Mouse (Mus musculus) C2C12 (cell line): ENCODE measurements at regions not wholly inside any gene's neighbourhood (a gene's known extent, or its start where the extent isn't known, plus 50 kb on each side); places are given as distances from the start of the nearest gene placed in this dataset.

ENCODE experiments used
- H3K27me3 ChIP-seq: one replicate; pipeline ENCODE4 v1.6.1; 2011; ENCODE audit not compliant: control insufficient read depth, insufficient read depth, insufficient read length
- H3K36me3 ChIP-seq: one replicate; pipeline ENCODE4 v1.6.1; 2011; ENCODE audit not compliant: control insufficient read depth, insufficient read depth
- H3K4me3 ChIP-seq: one replicate; pipeline ENCODE4 v1.5.1; 2011; ENCODE audit warnings: mild to moderate bottlenecking, control low read depth; ENCODE audit not compliant: poor library complexity, insufficient read depth, severe bottlenecking
- H3K79me2 ChIP-seq: one replicate; pipeline ENCODE4 v1.6.1; 2011; ENCODE audit not compliant: control insufficient read depth, insufficient read depth
- H3K79me3 ChIP-seq: one replicate; pipeline ENCODE4 v1.6.1; 2011; ENCODE audit warnings: low read depth, control low read depth
- H3ac ChIP-seq: one replicate; pipeline ENCODE3; 2011; ENCODE audit warnings: low read depth; ENCODE audit not compliant: control insufficient read depth, insufficient read length
- CEBPB ChIP-seq: IDR thresholded peaks from one replicate; pipeline ENCODE4 v1.6.1; 2011; ENCODE audit warnings: low read depth, mild to moderate bottlenecking, control low read depth, moderate library complexity
- CTCF ChIP-seq: IDR thresholded peaks from one replicate; pipeline ENCODE4 v1.5.1; 2011; ENCODE audit not compliant: control insufficient read depth, insufficient read depth, insufficient read length
- FOSL1 ChIP-seq: IDR thresholded peaks from one replicate; pipeline ENCODE4 v1.8.0; 2011; ENCODE audit warnings: mild to moderate bottlenecking, low read length; ENCODE audit not compliant: poor library complexity, insufficient read depth, severe bottlenecking
- MAX ChIP-seq: IDR thresholded peaks from one replicate; pipeline ENCODE4 v1.6.1; 2011; ENCODE audit warnings: mild to moderate bottlenecking, control low read depth
- MYOD1 ChIP-seq: IDR thresholded peaks from one replicate; pipeline ENCODE4 v1.6.1; 2011; ENCODE audit warnings: low read depth; ENCODE audit not compliant: control insufficient read depth, insufficient read length
- MYOG ChIP-seq: IDR thresholded peaks from one replicate; pipeline ENCODE4 v1.6.1; 2011; ENCODE audit not compliant: control insufficient read depth, insufficient read length; ENCODE audit errors: extremely low read depth
- USF1 ChIP-seq: IDR thresholded peaks from one replicate; pipeline ENCODE4 v1.6.1; 2011; ENCODE audit warnings: low read depth, mild to moderate bottlenecking, control low read depth, moderate library complexity

DNA sequence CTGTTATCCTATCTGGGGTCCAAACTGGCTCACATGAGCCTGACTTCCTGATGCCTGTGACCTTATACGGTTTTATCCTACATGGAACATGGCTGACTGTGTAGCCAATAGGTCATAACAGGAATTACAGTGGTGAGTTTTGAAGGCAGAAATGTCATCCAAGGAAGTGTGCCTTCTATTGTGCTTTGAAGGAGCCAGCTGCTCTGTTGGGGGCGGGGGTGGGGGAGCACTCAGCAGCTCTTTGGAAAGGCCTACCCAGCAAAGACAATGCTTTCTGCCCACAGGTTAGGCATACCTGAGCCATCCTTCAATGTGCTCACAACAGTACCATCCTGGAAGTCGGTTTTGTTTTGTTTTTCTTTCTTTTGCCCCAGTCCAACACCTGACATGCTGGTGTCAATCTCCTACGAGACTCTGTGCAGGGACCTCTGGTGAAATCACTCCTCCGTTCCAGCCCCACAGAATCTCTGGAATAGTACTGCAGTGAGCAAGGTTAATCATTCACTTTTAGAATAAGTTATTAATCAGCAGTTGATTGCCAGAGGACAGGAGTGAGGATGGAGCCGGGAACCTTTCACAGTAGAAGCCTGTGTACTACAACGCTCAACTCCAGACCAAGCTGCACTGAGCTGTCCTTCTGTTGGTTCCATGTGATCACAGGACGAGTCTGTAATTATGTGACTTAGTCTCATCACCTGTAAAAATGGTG lies 206.3 kb upstream of the Adgrl2 start:
- H3ac ChIP-seq, result no peak overlapping the region
- no peak overlapping the region for H3K4me3 ChIP-seq
- no peaks in the 10 kb centered on the region for H3K27me3 ChIP-seq
- TF ChIP-seq MYOD1 (no peak), CTCF (no peak), CEBPB (no peak), USF1 (no peak), MYOG (no peak), MAX (no peak), FOSL1 (no peak)
- H3K79me3 ChIP-seq, result no peaks in the 10 kb centered on the region
- no peaks in the 10 kb centered on the region for H3K79me2 ChIP-seq
- H3K36me3 ChIP-seq, result no peaks in the 10 kb centered on the region

DNA sequence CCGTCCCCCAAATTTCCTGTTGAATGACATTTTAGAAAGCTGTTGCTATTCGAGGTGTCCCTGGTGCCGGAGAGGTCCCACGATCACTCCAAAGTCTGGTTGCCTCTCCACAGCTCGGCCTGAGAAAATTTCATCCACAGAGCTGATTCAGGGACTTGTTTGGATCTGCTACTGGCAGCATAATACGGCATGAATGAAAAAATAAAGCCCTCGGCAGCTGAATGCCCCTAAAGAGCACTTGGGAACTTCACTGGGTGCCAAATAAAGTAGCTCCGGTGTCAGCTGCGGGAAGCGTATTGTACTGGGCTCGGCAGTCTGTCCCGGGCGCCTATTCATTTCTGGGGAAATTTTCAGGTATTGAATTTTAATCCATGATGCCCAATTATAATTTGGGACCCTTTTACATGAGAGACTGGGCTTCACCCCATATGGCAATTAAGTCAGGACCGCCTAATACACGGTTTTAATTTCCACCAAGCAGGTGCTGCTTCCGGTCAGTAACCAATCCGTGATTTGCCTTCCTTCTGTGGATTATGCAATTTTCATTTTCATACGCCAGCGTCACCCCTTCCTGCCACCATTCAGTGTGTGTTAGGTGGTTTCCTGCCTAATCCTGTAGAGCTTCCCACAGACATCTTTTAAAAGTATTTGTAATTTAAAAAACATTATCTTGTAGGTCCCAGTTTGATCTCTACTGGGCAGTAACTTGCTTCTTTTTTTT lies 200.7 kb upstream of the Adgrl2 start:
- no peak overlapping the region for H3K4me3 ChIP-seq
- no peaks in the 10 kb centered on the region for H3K36me3 ChIP-seq
- TF ChIP-seq CTCF (no peak), FOSL1 (no peak), MYOG (no peak), MYOD1 (no peak), CEBPB (no peak), USF1 (no peak), MAX (no peak)
- H3K27me3 ChIP-seq, result no peaks in the 10 kb centered on the region
- no peaks in the 10 kb centered on the region for H3K79me2 ChIP-seq
- no peaks in the 10 kb centered on the region for H3K79me3 ChIP-seq
- no peak overlapping the region for H3ac ChIP-seq

DNA sequence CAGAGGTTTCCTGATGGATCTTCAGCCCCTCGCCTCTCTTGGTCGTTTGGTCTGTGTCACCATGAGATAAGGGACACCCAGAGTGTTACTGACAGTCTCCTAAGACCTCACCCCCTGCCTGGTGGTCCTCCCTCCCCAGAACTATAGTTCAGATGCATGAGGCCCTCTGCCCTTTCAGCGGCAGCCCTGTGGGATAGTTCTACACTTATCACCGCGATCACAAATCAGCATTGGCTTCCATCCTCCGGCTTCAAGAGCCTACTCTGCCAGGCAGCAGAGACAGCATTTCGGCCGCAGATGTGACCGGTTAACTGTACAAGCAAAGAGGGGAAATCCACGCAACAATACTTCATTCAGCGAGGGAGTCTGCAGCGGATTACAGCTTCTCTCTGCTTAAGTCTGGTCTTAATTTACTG lies 193.8 kb upstream of the Adgrl2 start:
- no peaks in the 10 kb centered on the region for H3K79me3 ChIP-seq
- no peaks in the 10 kb centered on the region for H3K27me3 ChIP-seq
- TF ChIP-seq USF1 (no peak), MAX (no peak), CEBPB (no peak), MYOG (no peak), FOSL1 (no peak), MYOD1 (no peak), CTCF (no peak)
- H3K4me3 ChIP-seq, result no peak overlapping the region
- no peaks in the 10 kb centered on the region for H3K79me2 ChIP-seq
- no peak overlapping the region for H3ac ChIP-seq
- no peaks in the 10 kb centered on the region for H3K36me3 ChIP-seq

DNA sequence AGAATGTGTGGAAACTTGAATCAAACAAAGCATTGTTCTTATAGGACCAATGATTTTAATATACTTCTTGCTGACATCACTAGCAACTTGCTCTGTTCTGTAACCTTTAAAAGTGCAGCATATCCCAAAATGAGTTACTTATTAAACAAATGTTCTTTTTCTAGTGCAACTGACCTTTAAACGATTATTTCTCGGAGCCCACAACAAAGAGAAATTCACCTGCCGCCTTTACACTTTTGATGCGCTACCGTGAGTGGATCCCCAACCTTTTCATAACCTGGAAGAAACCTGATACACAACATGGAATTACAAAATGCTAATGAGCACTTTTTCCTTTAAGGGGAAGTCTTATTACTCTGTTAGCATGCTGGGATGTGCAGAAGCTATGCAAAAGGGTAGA lies 191.7 kb upstream of the Adgrl2 start:
- H3K27me3 ChIP-seq, result no peaks in the 10 kb centered on the region
- no peak for TF ChIP-seq CEBPB
- no peak for TF ChIP-seq CTCF
- TF ChIP-seq FOSL1, result no peak
- TF ChIP-seq MAX, result no peak
- TF ChIP-seq MYOD1, result no peak
- no peak for TF ChIP-seq USF1
- no peak for TF ChIP-seq MYOG

DNA sequence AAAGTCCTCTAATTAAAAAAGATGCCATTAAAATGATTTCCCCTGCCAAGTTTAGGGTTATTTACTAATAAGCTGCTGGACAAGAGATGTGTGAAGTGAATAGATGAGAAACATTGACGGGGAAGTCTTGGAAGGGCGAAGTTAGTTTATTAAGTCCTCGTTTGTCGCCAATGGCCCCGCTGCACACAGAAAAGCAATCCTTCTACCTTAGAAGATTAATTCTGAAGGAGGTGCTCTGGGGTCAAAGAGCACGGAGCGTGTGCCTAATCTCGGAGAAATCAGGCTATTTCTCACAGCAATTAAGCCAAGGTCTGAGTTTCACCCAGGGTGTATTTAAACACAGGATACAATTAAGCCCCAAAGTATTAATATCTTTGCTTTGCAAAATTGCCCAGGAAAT lies 189.8 kb upstream of the Adgrl2 start:
- H3K79me2 ChIP-seq, result no peaks in the 10 kb centered on the region
- H3K79me3 ChIP-seq, result no peaks in the 10 kb centered on the region
- no peaks in the 10 kb centered on the region for H3K36me3 ChIP-seq
- no peaks in the 10 kb centered on the region for H3K27me3 ChIP-seq
- H3K4me3 ChIP-seq, result no peak overlapping the region
- TF ChIP-seq CEBPB (no peak), USF1 (no peak), FOSL1 (no peak), MYOD1 (no peak), CTCF (no peak), MAX (no peak), MYOG (no peak)
- H3ac ChIP-seq, result no peak overlapping the region

More for the DNA sequence above, 191.7 kb upstream of the Adgrl2 start:
- no peaks in the 10 kb centered on the region for H3K79me3 ChIP-seq
- H3K4me3 ChIP-seq, result no peak overlapping the region
- no peak overlapping the region for H3ac ChIP-seq
- H3K36me3 ChIP-seq, result no peaks in the 10 kb centered on the region
- H3K79me2 ChIP-seq, result no peaks in the 10 kb centered on the region
